Mouse (Mus musculus) stomach, postnatal 0 days (tissue): ENCODE measurements around the gene Pum1.

Source experiments
- CTCF ChIP-seq: IDR thresholded peaks from 2 replicates; pipeline ENCODE4 v1.5.1; 2016; ENCODE audit warnings: antibody characterized with exemption, low read depth, mild to moderate bottlenecking, moderate library complexity
- EP300 ChIP-seq: optimal IDR thresholded peaks from 2 replicates; pipeline ENCODE3; 2016; ENCODE audit warnings: antibody characterized with exemption

DNA sequence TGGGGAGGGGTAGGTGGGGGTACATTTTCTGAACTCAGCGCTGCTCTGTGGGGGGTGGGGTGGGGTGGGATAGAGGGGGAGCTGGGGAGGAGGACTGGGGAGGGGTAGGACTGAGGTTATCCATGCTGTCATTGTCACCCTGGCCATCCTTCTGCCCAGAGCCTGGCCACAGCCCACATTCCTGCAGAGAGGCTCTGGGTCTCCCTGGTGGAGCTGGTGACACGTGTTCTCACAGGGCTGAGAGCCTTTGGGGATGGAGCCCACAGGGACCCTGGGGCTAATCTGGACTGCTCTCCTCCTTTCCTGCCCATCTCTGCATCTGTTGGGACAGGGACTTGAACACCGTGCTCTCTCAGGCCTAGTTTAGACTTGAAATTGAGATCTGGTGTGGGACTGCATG, 147.7 kb downstream of the Pum1 start:
- no peak for TF ChIP-seq CTCF
- no peak for TF ChIP-seq EP300
